Mouse (Mus musculus): ENCODE measurements around the gene Vmn2r94.

Gene Vmn2r94

GRCm38 (mm10) chr17:18277656-18278055 lies at the start of gene Vmn2r94:
Gene Vmn2r94 (minus strand): TSS chr17:18277756.
- WGBS: 61% methylated on average over 2 of the region's 2 CpGs

DNA sequence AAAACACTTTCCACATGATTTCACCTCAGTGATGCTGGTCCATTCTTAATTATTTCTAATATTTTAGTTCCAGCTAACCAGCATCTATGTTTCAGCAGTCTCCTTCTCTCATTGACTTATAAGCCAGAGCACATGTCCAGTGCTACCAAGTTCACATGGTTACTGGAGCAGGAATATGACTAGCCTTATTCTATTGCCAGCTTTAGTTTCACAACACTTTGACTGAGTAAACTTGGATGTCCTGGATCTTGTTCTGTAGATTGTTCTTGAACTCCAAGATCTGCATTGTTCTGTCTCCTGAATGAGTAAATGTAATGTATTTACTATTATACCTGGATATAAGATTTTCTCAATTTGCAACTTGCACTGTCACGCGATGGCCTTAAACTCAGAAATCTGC lies 45.5 kb upstream of the Vmn2r94 start:
- 97% methylated on average over 2 of the region's 2 CpGs for WGBS

DNA sequence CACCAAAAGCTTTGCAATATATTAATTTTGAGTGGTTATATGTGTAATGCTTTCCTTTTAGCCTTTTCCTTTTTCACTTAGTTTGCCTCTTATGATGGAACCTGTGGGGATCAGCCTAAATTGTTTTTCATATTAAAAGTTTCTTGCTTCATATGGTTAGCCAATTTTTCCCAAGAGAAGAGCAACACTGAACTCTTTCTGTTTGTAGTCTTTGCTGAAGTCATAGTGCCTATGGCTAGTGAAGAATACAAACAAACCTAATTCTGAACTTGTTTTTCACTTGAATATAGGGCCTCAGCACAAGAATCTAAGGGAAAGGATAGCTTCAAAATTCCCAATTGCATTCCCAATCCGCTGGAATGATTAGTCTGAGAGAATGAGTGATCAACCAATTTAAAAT lies 20.2 kb upstream of the Vmn2r94 start, which contains the start of gene Vmn2r93:
Gene Vmn2r93 (plus strand): TSS at position 301 of the 400 bp plus-strand sequence.
- WGBS: 48% methylated on average over 1 of the region's 1 CpGs

DNA sequence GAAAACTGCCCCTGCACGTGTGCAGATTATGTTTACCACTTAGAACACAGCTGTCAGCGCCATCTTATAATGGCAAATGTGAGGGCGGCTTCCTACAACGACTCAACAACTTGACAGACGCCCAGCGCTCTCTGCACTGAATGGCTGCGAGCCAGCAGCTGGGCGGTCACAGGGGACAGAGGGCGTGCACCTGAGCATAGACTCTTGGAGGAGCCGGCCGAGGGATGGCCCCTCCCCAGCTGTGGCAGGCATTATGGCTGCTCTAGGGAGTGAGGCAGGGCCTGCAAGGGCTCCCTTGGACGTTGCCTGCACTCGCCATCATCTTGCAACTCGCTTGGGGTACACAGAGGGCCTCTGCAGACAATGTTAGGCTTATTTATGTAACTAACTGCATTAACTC lies 40.6 kb downstream of the Vmn2r94 start:
- WGBS: 77% methylated on average over 14 of the region's 14 CpGs

DNA sequence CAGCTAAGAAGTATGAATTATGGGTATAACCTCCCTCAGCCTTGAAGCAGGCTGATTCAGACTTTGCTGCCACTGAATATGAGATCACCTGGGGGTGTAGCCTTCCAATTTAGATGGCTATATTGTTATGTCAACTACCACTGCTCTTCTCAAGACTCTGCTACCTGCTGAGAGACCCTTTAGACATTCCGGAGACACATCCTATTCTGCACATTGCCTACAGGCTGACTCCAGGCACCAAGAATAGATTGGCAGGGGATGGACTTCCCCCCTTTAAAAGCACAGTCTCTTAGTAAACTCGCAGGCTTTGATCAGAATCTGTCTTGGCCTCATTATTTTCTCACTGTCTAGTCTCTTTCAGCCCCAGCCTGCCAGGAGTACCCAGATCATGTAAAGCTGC lies 45.6 kb downstream of the Vmn2r94 start:
- 76% methylated on average over 2 of the region's 2 CpGs for WGBS

Measured in cerebral cortex, adult 2 months (tissue).